ENCODE assay signal across 8 mouse cellular contexts in the genomic region with DNA sequence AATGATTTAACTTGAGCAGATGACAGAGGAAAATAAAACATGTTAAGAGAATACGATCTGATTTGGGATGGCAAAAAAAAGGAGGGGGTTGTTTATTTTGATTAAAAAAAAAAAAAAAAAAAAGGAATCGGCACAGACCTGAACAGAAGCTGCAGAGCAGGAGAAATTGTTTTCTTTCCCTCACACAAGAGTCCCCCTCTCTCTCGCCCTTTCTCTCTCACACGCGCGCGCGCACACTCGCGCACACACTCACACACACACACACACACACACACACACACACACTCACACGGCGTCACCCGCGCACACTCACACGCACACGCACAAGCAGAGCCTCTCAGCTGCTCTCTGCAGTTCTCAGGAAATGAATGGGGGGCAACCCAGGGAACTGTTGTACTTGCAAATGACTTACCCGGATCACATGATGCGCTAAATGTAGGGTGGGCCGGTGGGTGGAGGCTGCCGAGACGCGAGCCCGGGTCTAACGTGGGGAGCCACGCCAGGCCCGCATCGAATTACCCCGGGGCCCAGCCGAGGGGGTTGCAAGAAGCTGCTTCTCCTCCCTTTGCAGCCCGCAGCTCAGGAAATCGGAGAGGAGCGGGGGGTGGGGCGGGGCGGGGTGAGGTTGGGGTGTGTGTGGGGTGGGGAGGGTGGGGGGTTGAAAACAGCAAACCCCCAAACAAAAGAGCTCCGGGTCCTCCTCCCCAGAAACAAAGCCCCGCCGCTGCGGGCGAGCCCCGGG. TPM values are rescaled to one million over a fixed set of nuclear protein-coding genes. Genes with fewer than 3 reads are reported as not detected.
DNase-seq lines count a peak whose midpoint lies in the region; ATAC-seq and TF ChIP-seq lines count a peak whose summit lies in the region.

A gene (minus strand): TSS at position 561 of the 742 bp plus-strand sequence.

- H3K9ac ChIP-seq in intestine, embryonic 14.5 days (ENCODE audit: low read length), result peak within 1 kb of the TSS; percentile 61

- peak; percentile 86 for ATAC-seq in intestine, embryonic 14.5 days (replicated peaks; ENCODE audit: low FRiP score, low TSS enrichment, low read depth)
- ATAC-seq in megakaryocyte progenitor cell, adult 5-6 weeks (replicated peaks; ENCODE audit: poor library complexity), result peak; percentile 29

- H3K4me3 ChIP-seq in cortical plate, adult 2 months (ENCODE audit: insufficient read depth, low read length), result peak within 1 kb of the TSS; percentile 89
- H3K4me3 ChIP-seq in intestine, embryonic 14.5 days (ENCODE audit: low read depth, low read length), result peak within 1 kb of the TSS; percentile 63

- peak; percentile 52 for TF ChIP-seq POLR2A in cortical plate, adult 2 months (IDR thresholded peaks at IDR 0.05; ENCODE audit: extremely low read depth, insufficient read depth, low read length)

- peak within 1 kb of the TSS; percentile 94 for H3K27ac ChIP-seq in cortical plate, adult 2 months (ENCODE audit: insufficient read depth, low read length)
- H3K27ac ChIP-seq in intestine, embryonic 14.5 days (ENCODE audit: low read depth), result peak within 1 kb of the TSS; percentile 78

- peak; percentile 98 for DNase-seq in ZHBTc4 (ENCODE audit: low read depth, low spot score)
- peak; percentile 83 for DNase-seq in gastrocnemius, postnatal 25 days
- peak; percentile 94 for DNase-seq in intestine, embryonic 14.5 days (ENCODE audit: low spot score)
- peak; percentile 81 to 92 for DNase-seq in left cerebral cortex, postnatal 10 days (ENCODE audit: extremely low spot score in 1 of 2, low spot score in 2 of 2)
- peak; percentile 82 for DNase-seq in right cerebral cortex, postnatal 14 days
- DNase-seq in urinary bladder, postnatal 25 days (ENCODE audit: low spot score), result peak; percentile 23

- TF ChIP-seq CTCF in cortical plate, adult 2 months (IDR thresholded peaks at IDR 0.05; ENCODE audit: extremely low read depth, insufficient read depth, low read length), result no peak

- no peaks in the 10 kb centered on the region for H3K27me3 ChIP-seq in intestine, embryonic 14.5 days (replicated peaks; ENCODE audit: control insufficient read depth, insufficient read depth, low read length)

- H3K4me2 ChIP-seq in intestine, embryonic 14.5 days (ENCODE audit: low read length), result peak within 1 kb of the TSS; percentile 97

- intact Hi-C loops in left cerebral cortex, postnatal 10 days (cut with DNase I), result loop anchor here (5.0 to 10.0 kb wide), 6 partner anchors 72 to 1091 kb away; no protein-coding TSS in a partner anchor

- H3K9me3 ChIP-seq in intestine, embryonic 14.5 days (ENCODE audit: control insufficient read depth, low read length), result no peaks in the 10 kb centered on the region; the same call in 1 of the 2 replicates

- peaks cover 7% of the 10 kb centered on the region; the same call in 1 of the 2 replicates for H3K4me1 ChIP-seq in cortical plate, adult 2 months (ENCODE audit: control insufficient read depth, insufficient read depth, low read length)
- H3K4me1 ChIP-seq in intestine, embryonic 14.5 days (replicated peaks; ENCODE audit: control insufficient read depth, insufficient read depth, low read length), result peaks cover 21% of the 10 kb centered on the region

- no peaks in the 10 kb centered on the region for H3K36me3 ChIP-seq in intestine, embryonic 14.5 days (ENCODE audit: control insufficient read depth, insufficient read depth, low read length)

- WGBS in intestine, embryonic 14.5 days, result under 1% methylated on average over 34 of the region's 40 CpGs

RNA-seq across cellular contexts. Expression of the gene that starts here (rescaled TPM):
- 19.5 and 22.4 TPM in 2 replicates for polyA plus RNA-seq in cortical plate, adult 2 months (2012; rRNA removed)
- total RNA-seq in gastrocnemius, postnatal 25 days (2021), result 10 to 100 TPM; 12.2 to 14.5 TPM
- 14.8 and 18.5 TPM in 2 replicates for polyA plus RNA-seq in intestine, embryonic 14.5 days (2014; fragmentation: Nextera tagmentation; extraction: Ambion mirVana)
- total RNA-seq in left cerebral cortex, postnatal 10 days (2021), result 10 to 100 TPM; 40.2 to 41.2 TPM
- 0.20 and 1.2 TPM in 2 replicates for total RNA-seq in megakaryocyte progenitor cell, adult 5-6 weeks (2015)
- 0.44 TPM in 1 of 2 replicates, not detected in the other for total RNA-seq in megakaryocyte progenitor cell, adult 5-6 weeks (2017)

Comparison
In these comparisons a context has a peak if more than half of its experiments do, and no peak if none do; other contexts are left out.
1. Peak in every context shown above with its lines: DNase-seq, ATAC-seq, H3K4me3 ChIP-seq and H3K27ac ChIP-seq.
2. RNA of the gene that starts here (total RNA-seq): 40.2 to 41.2 TPM in left cerebral cortex, postnatal 10 days and 12.2 to 14.5 TPM in gastrocnemius, postnatal 25 days; 0.20 to 1.2 TPM in megakaryocyte progenitor cell, adult 5-6 weeks; every median in the first group is over 4 times any median in the second.
3. DNase-seq: peak in every context shown above with its lines; median percentile 98 in ZHBTc4; 94 in intestine, embryonic 14.5 days; 86 in left cerebral cortex, postnatal 10 days; 83 in gastrocnemius, postnatal 25 days; 82 in right cerebral cortex, postnatal 14 days; 23 in urinary bladder, postnatal 25 days.